12 mouse cellular contexts compared by ENCODE assay signal in genomic region chrX:152834940-152835339, GRCm38 (mm10). TPM values are rescaled to one million over a fixed set of nuclear protein-coding genes. Genes with fewer than 3 reads are reported as not detected.
DNase-seq lines count a peak whose midpoint lies in the region; ATAC-seq and TF ChIP-seq lines count a peak whose summit lies in the region.
"Not testable (repeated sequence)": the region's sequence is repeated elsewhere in the genome, so short reads cannot be mapped to it uniquely, and the experiment has no call there.
"Had no signal": no experiment of that assay in that cellular context is flagged by ENCODE, and none has a peak within 500 bp of the region (broad histone marks: within the 10 kb centered on the region; RNA-seq: fewer than 3 reads in every experiment).

No protein-coding gene starts in this region.

- intact Hi-C loops in gastrocnemius, adult 2 months (cut with DNase I), result not testable (repeated sequence)

- not testable (repeated sequence) for H3K4me3 ChIP-seq in gastrocnemius, adult 2 months

- H3K27ac ChIP-seq in gastrocnemius, adult 2 months, result not testable (repeated sequence)

- ATAC-seq in common myeloid progenitor, adult 5-6 weeks (replicated peaks; ENCODE audit: low read depth, poor library complexity, severe bottlenecking), result 0 out of 2 replicates have a peak, but pooled peaks have one; percentile 47

- peak; percentile 24 for DNase-seq in A20 (ENCODE audit: low read depth, low spot score)
- DNase-seq in adrenal gland, adult 2 months, result peak; percentile 2
- DNase-seq in gastrocnemius, adult 2 months, result not testable (repeated sequence)
- peak; percentile 24 for DNase-seq in induced T-regulatory cell, adult 2 months (ENCODE audit: low read depth)
- DNase-seq in layer of hippocampus, postnatal 10 days (ENCODE audit: low spot score in 2 of 2), result peak; percentile 6 to 49
- DNase-seq in lung, postnatal 14 days, result peak; percentile 2
- peak; percentile 56 for DNase-seq in retina, postnatal 1 day

- peak; percentile 67 for TF ChIP-seq CTCF in gastrocnemius, adult 2 months (IDR thresholded peaks at IDR 0.05)

RNA-seq across cellular contexts. Expression of gene Gpr143, which starts 53.2 kb away (rescaled TPM):
- total RNA-seq in adrenal gland, adult 2 months (2021), result under 1 TPM in 1 of 2 experiments, not detected in 1; 0.24 TPM
- 0.12 TPM in 1 of 2 replicates, not detected in the other for polyA plus RNA-seq in adrenal gland, adult 2 months (2012; rRNA removed)
- total RNA-seq in common myeloid progenitor, adult 5-6 weeks (2017), result not detected in 2 replicates
- total RNA-seq in gastrocnemius, adult 2 months (2021), result not detected
- total RNA-seq in layer of hippocampus, postnatal 10 days (2021), result under 1 TPM in 1 of 2 experiments, not detected in 1; 0.36 TPM
- total RNA-seq: adrenal gland, adult 18-20 months had no signal
- polyA plus RNA-seq: C2C12; intestine, embryonic 14.5 days; small intestine, adult 2 months had no signal
